Mouse (Mus musculus) spleen, adult 2 months (tissue): ENCODE data around the gene Tent4b. TPM values are rescaled to one million over a fixed set of nuclear protein-coding genes. Genes with fewer than 3 reads are reported as not detected.

Experiments
- DNase-seq, 2 experiments: peaks; one replicate each; pipeline versions ENCODE4 v3.0.0 to v3.0.0-alpha.2; 2012 to 2021; ENCODE audit warnings: low spot score in 2 of 2, low read depth in 1 of 2
- H3K27ac ChIP-seq: fragments of 200-500 bp; 2 replicates; pipeline ENCODE4 v1.5.1; 2012; ENCODE audit warnings: low read length, inconsistent platforms; ENCODE audit not compliant: insufficient read depth
- H3K27me3 ChIP-seq: fragments of 200-500 bp; 2 replicates; pipeline ENCODE4 v1.6.1; 2012; ENCODE audit warnings: mild to moderate bottlenecking, moderate library complexity, low read length, inconsistent platforms; ENCODE audit not compliant: control insufficient read depth, insufficient read depth
- H3K36me3 ChIP-seq: fragments of 200-500 bp; 2 replicates; pipeline ENCODE4 v1.6.1; 2012; ENCODE audit warnings: mild to moderate bottlenecking, low read length, inconsistent platforms; ENCODE audit not compliant: control insufficient read depth, insufficient read depth
- H3K4me1 ChIP-seq: fragments of 200-500 bp; 2 replicates; pipeline ENCODE4 v1.6.1; 2011; ENCODE audit warnings: inconsistent platforms; ENCODE audit not compliant: control insufficient read depth, insufficient read depth, insufficient read length
- H3K4me3 ChIP-seq: fragments of 200-500 bp; 2 replicates; pipeline ENCODE4 v1.5.1; 2011; ENCODE audit warnings: mild to moderate bottlenecking, inconsistent platforms; ENCODE audit not compliant: insufficient read depth, insufficient read length; ENCODE audit errors: extremely low read depth
- CTCF ChIP-seq: fragments of 200-500 bp; IDR thresholded peaks from 2 replicates; pipeline ENCODE4 v1.5.1; 2011; ENCODE audit warnings: mild to moderate bottlenecking, inconsistent platforms; ENCODE audit not compliant: insufficient read depth, insufficient read length, insufficient replicate concordance; ENCODE audit errors: extremely low read depth
- POLR2A ChIP-seq: fragments of 200-500 bp; IDR thresholded peaks from 2 replicates; pipeline ENCODE4 v1.6.1; 2011; ENCODE audit warnings: low read depth, low read length, inconsistent platforms
- WGBS: fragments of 180-500 bp; shearing (Covaris S2); methylation state at CpG from one replicate; pipeline ENCODE4 v1.1.7; 2018; 5-methylcytosine and 5-hydroxymethylcytosine counted together
- polyA plus RNA-seq: library from polyadenylated mRNA; depleted of rRNA; stranded (reverse); fragments of >200 nt; gene quantifications from 2 replicates; pipeline ENCODE4 v1.2.3, GENCODE M21; 2012

Gene Tent4b
- polyA plus RNA-seq, 1 experiment: 15.3 TPM

- Histone ChIP-seq H3K36me3 (no peaks in the 10 kb centered on the region), H3K4me1 (peaks cover 8% of the 10 kb centered on the region), H3K4me3 (peak within 1 kb of the TSS; percentile 59), H3K27ac (no peak within 1 kb of the TSS), H3K27me3 (peaks cover 3% of the 10 kb centered on the region; the same call in 1 of the 2 replicates)
- TF ChIP-seq POLR2A: no peak
- TF ChIP-seq CTCF: peak; percentile 64; the same call in 1 of the 2 replicates
- WGBS: 6% methylated on average over 63 of the region's 64 CpGs
- DNase-seq: peak in 1 of 2 experiments; percentile 70
These were observed 73.4 kb downstream of the Tent4b start, which contains the start of gene Adcy7 for GRCm38 (mm10) chr8:88272231-88273050. Adcy7 (plus strand) TSS chr8:88272403.

GRCm38 (mm10) chr8:88273051-88273430 lies 74.0 kb downstream of the Tent4b start:
- no peak for DNase-seq
- Histone ChIP-seq H3K36me3 (no peaks in the 10 kb centered on the region), H3K27me3 (peaks cover 3% of the 10 kb centered on the region; the same call in 1 of the 2 replicates), H3K4me1 (peaks cover 8% of the 10 kb centered on the region), H3K27ac (no peak overlapping the region), H3K4me3 (peak overlapping the region; percentile 59; the same call in 1 of the 2 replicates)
- TF ChIP-seq POLR2A (no peak), CTCF (no peak)
- 81% methylated on average over 7 of the region's 7 CpGs for WGBS

GRCm38 (mm10) chr8:88274090-88274489 lies 75.1 kb downstream of the Tent4b start:
- WGBS: 82% methylated on average over 5 of the region's 5 CpGs
- TF ChIP-seq CTCF (no peak), POLR2A (no peak)
- Histone ChIP-seq H3K36me3 (no peaks in the 10 kb centered on the region), H3K27me3 (peaks cover 3% of the 10 kb centered on the region; the same call in 1 of the 2 replicates), H3K4me3 (no peak overlapping the region), H3K4me1 (peaks cover 9% of the 10 kb centered on the region), H3K27ac (no peak overlapping the region)
- no peak for DNase-seq

GRCm38 (mm10) chr8:88279220-88279619 lies 80.2 kb downstream of the Tent4b start:
- TF ChIP-seq POLR2A (no peak), CTCF (no peak)
- Histone ChIP-seq H3K4me3 (no peak overlapping the region), H3K36me3 (no peaks in the 10 kb centered on the region), H3K27me3 (no peaks in the 10 kb centered on the region), H3K4me1 (peaks cover 19% of the 10 kb centered on the region; the same call in 1 of the 2 replicates), H3K27ac (no peak overlapping the region)
- no peak for DNase-seq
- WGBS: 55% methylated on average over 5 of the region's 5 CpGs

- Histone ChIP-seq H3K4me1 (peaks cover 19% of the 10 kb centered on the region; the same call in 1 of the 2 replicates), H3K27me3 (no peaks in the 10 kb centered on the region), H3K36me3 (no peaks in the 10 kb centered on the region), H3K4me3 (no peak overlapping the region), H3K27ac (no peak overlapping the region)
- DNase-seq: no peak
- WGBS: 12% methylated on average over 6 of the region's 6 CpGs
- TF ChIP-seq POLR2A (no peak), CTCF (no peak)
These were observed 80.7 kb downstream of the Tent4b start for GRCm38 (mm10) chr8:88279670-88280069.

- Histone ChIP-seq H3K4me1 (peaks cover 19% of the 10 kb centered on the region; the same call in 1 of the 2 replicates), H3K4me3 (no peak overlapping the region), H3K27ac (no peak overlapping the region), H3K27me3 (no peaks in the 10 kb centered on the region), H3K36me3 (no peaks in the 10 kb centered on the region)
- DNase-seq: no peak
- TF ChIP-seq POLR2A (no peak), CTCF (no peak)
- 77% methylated on average over 7 of the region's 7 CpGs for WGBS
These were observed 81.9 kb downstream of the Tent4b start for GRCm38 (mm10) chr8:88280904-88281303.

- 16% methylated on average over 8 of the region's 8 CpGs for WGBS
- Histone ChIP-seq H3K27ac (peak overlapping the region; percentile 74), H3K36me3 (no peaks in the 10 kb centered on the region), H3K4me1 (peaks cover 23% of the 10 kb centered on the region; the same call in 1 of the 2 replicates), H3K4me3 (no peak overlapping the region), H3K27me3 (no peaks in the 10 kb centered on the region)
- DNase-seq: peak in 1 of 2 experiments; percentile 67
- TF ChIP-seq CTCF (no peak), POLR2A (no peak)
These were observed 83.7 kb downstream of the Tent4b start for GRCm38 (mm10) chr8:88282684-88283083.
